Mouse (Mus musculus): Measurements from ENCODE around the gene Sept12. TPM values are rescaled to one million over a fixed set of nuclear protein-coding genes. Genes with fewer than 3 reads are reported as not detected.
A peak's percentile ranks its signal among the peaks of the same experiment; 100 is the strongest.

Gene Sept12
- polyA plus RNA-seq, 2 experiments = 0.02 TPM; not detected in 1

DNA sequence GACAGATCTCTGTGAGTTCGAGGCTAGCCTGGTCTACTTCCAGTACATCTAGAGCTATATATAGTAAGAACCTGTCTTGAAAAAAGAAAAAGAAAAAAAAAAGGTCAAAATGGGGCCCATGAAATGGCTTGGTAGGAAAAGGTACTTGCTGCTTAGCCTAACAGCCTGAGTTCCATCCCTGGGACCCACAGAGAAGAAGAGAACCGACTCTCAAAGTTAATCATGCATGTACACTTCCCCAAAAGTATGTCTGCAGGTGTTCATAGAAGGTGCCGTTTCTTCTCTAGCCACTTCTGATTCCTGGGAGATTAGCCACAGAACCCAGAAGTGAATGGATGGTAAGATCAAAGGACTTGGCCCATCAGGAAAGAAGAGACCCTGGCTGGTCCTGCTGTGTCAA is 29.2 kb downstream of the Sept12 start:
- 53% methylated on average over 3 of the region's 3 CpGs for WGBS (ENCODE audit: insufficient replicate concordance)
- no peak for ATAC-seq (ENCODE audit: insufficient read depth)
- no peak for DNase-seq (ENCODE audit: low read depth in 3 of 3, low spot score in 3 of 3)
- H3K9ac ChIP-seq (replicated peaks) = no peak overlapping the region
- H3K4me2 ChIP-seq (ENCODE audit: low read depth) = no peak overlapping the region
- no peaks in the 10 kb centered on the region for H3K9me3 ChIP-seq (ENCODE audit: control insufficient read depth, low read length)
- no peak overlapping the region for H3K4me3 ChIP-seq (ENCODE audit: insufficient read depth in 1 of 2, low read depth in 2 of 2, low read length in 2 of 2)
- TF ChIP-seq CTCF (IDR thresholded peaks at IDR 0.05; ENCODE audit: low read depth) = no peak
- TF ChIP-seq EP300 (IDR thresholded peaks at IDR 0.05; ENCODE audit: low read depth) = no peak
- H3K4me1 ChIP-seq (replicated peaks; ENCODE audit: control insufficient read depth in 2 of 2, insufficient read depth in 2 of 2, low read length in 1 of 2) = peaks cover 0 to 11% of the 10 kb centered on the region in 2 experiments; a peak in 3 of 4 replicates
- no peak overlapping the region for H3K27ac ChIP-seq
- no peaks in the 10 kb centered on the region for H3K27me3 ChIP-seq (ENCODE audit: control insufficient read depth, insufficient read depth, low read length)
- H3K36me3 ChIP-seq (replicated peaks; ENCODE audit: control insufficient read depth, insufficient read depth, low read depth) = no peaks in the 10 kb centered on the region

DNA sequence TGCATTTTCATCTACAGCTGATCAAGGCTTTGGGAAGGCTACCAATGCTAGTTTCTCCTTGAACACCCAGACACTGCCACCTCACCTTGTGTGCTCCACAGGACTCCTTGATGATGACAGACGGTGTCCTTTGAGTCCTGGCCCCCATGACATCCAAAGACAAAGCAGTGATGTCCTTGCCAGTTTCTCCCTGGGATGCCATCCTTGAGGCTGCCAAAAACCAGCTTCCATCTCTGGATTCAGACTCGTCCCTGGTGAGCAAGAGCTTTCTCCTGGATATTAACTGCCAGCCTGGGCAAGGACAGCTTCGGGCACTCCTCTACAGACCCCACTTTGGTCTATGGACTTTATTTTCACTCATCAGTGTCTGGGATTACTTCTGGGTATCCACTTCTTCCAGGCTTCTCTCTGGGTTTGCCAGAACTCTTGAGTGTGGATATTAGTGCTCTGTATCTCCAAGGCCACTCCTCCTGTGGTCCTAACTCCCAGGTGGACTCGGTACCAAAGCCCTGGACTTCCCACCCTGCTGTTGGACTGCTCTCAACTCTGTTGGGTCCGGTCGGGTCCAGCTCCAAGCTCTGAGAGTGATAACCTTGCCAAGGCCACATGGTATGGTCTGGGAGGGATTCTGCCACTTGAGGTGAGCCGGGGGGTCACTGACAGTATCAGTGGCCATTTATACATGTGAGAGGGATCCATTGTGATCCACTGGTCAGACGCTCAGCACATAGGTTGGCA is 32.1 kb downstream of the Sept12 start:
- Histone ChIP-seq H3K9me3 (ENCODE audit: control insufficient read depth, low read length) (no peaks in the 10 kb centered on the region), H3K4me2 (ENCODE audit: low read depth) (peak overlapping the region; percentile 85), H3K4me1 (replicated peaks; ENCODE audit: control insufficient read depth in 2 of 2, insufficient read depth in 2 of 2, low read length in 1 of 2) (peaks cover 0 to 11% of the 10 kb centered on the region in 2 experiments), H3K27me3 (ENCODE audit: control insufficient read depth, insufficient read depth, low read length) (no peaks in the 10 kb centered on the region), H3K4me3 (ENCODE audit: insufficient read depth in 1 of 2, low read depth in 2 of 2, low read length in 2 of 2) (no peak overlapping the region), H3K9ac (replicated peaks) (no peak overlapping the region), H3K36me3 (replicated peaks; ENCODE audit: control insufficient read depth, insufficient read depth, low read depth) (no peaks in the 10 kb centered on the region), H3K27ac (no peak overlapping the region)
- DNase-seq (ENCODE audit: low read depth in 3 of 3, low spot score in 3 of 3) = no peak
- no peak for TF ChIP-seq EP300 (IDR thresholded peaks at IDR 0.05; ENCODE audit: low read depth)
- no peak for TF ChIP-seq CTCF (IDR thresholded peaks at IDR 0.05; ENCODE audit: low read depth)
- 69% methylated on average over 8 of the region's 8 CpGs for WGBS (ENCODE audit: insufficient replicate concordance)
- ATAC-seq (ENCODE audit: insufficient read depth) = no peak

GRCm38 (mm10) chr16:4964731-4965391 is 32.8 kb downstream of the Sept12 start:
- no peak for TF ChIP-seq CTCF (IDR thresholded peaks at IDR 0.05; ENCODE audit: low read depth)
- TF ChIP-seq EP300 (IDR thresholded peaks at IDR 0.05; ENCODE audit: low read depth) = no peak
- Histone ChIP-seq H3K36me3 (replicated peaks; ENCODE audit: control insufficient read depth, insufficient read depth, low read depth) (no peaks in the 10 kb centered on the region), H3K4me3 (ENCODE audit: insufficient read depth in 1 of 2, low read depth in 2 of 2, low read length in 2 of 2) (peak overlapping the region; percentile 72 to 81), H3K9me3 (ENCODE audit: control insufficient read depth, low read length) (no peaks in the 10 kb centered on the region), H3K4me1 (replicated peaks; ENCODE audit: control insufficient read depth in 2 of 2, insufficient read depth in 2 of 2, low read length in 1 of 2) (peaks cover 0 to 11% of the 10 kb centered on the region in 2 experiments), H3K27me3 (ENCODE audit: control insufficient read depth, insufficient read depth, low read length) (no peaks in the 10 kb centered on the region), H3K9ac (replicated peaks) (peak overlapping the region; percentile 71), H3K4me2 (ENCODE audit: low read depth) (peak overlapping the region; percentile 85), H3K27ac (peak overlapping the region; percentile 51)
- no peak for ATAC-seq (ENCODE audit: insufficient read depth)
- 16% methylated on average over 13 of the region's 13 CpGs for WGBS (ENCODE audit: insufficient replicate concordance)
- peak in 1 of 3 experiments; percentile 9 for DNase-seq (ENCODE audit: low read depth in 3 of 3, low spot score in 3 of 3)

DNA sequence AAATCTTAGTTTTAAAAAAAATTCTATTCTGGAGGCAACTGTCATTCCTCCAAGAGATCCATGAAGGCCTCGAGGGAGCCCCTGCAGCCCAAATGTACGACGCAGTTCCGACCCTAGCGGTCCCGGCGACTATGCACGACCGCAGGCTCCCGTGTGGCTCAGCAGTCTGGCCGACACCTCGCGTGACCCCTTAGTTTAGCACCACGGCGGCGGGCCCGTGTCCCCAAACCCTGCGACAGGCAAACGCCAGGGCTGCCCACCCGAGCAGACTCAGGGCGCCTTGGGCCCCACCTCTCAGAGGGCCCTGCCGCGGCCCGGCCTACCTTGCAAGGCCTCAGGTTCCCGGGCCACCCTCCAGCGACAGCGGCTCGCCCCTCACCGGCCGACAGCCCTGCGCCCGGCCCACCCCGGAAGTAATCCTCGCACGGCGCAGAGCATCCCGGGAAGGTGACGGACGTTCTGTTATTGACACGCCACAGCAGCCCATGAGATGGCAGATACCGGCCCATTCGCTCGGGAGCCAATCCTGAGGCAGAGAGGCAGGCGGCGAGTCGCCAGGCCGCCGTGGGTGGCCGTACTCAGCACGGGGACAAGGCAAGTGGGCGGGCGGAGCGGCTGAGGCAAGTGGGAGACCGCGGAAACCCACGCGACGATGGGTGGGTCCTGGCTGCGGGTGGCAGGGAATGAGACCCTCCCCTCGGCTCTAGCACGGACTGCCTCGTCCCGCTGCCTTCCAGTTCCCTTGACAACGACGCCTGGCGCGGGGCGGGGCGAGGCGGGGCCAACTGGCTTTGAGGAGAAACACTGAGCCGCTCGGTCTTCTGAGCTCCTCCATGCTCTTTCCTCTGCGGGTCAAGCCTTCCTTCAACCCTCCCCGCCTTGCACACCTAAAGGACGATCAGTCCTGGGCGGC is 33.6 kb downstream of the Sept12 start, which contains the start of gene Anks3:
TSS of gene Anks3 (minus strand) at position 409 of the 913 bp plus-strand sequence.
- Histone ChIP-seq H3K36me3 (replicated peaks; ENCODE audit: control insufficient read depth, insufficient read depth, low read depth) (no peaks in the 10 kb centered on the region), H3K9ac (replicated peaks) (peak within 1 kb of the TSS; percentile 71), H3K9me3 (ENCODE audit: control insufficient read depth, low read length) (no peaks in the 10 kb centered on the region), H3K27me3 (ENCODE audit: control insufficient read depth, insufficient read depth, low read length) (no peaks in the 10 kb centered on the region), H3K27ac (peak within 1 kb of the TSS; percentile 51), H3K4me3 (ENCODE audit: insufficient read depth in 1 of 2, low read depth in 2 of 2, low read length in 2 of 2) (peak within 1 kb of the TSS; percentile 72 to 81), H3K4me2 (ENCODE audit: low read depth) (peak within 1 kb of the TSS; percentile 85), H3K4me1 (replicated peaks; ENCODE audit: control insufficient read depth in 2 of 2, insufficient read depth in 2 of 2, low read length in 1 of 2) (peaks cover 0 to 11% of the 10 kb centered on the region in 2 experiments)
- DNase-seq (ENCODE audit: low read depth in 3 of 3, low spot score in 3 of 3) = peak; percentile 85 to 87 (median 87)
- ATAC-seq (ENCODE audit: insufficient read depth) = peak; percentile 98
- under 1% methylated on average over 76 of the region's 76 CpGs for WGBS (ENCODE audit: insufficient replicate concordance)
- TF ChIP-seq CTCF (IDR thresholded peaks at IDR 0.05; ENCODE audit: low read depth) = no peak
- no peak for TF ChIP-seq EP300 (IDR thresholded peaks at IDR 0.05; ENCODE audit: low read depth)
